Mouse (Mus musculus): ENCODE measurements around the gene Rab22a.

- TF ChIP-seq CTCF (IDR thresholded peaks at IDR 0.05; ENCODE audit: low read depth) (no peak), EP300 (IDR thresholded peaks at IDR 0.05; ENCODE audit: low read depth) (no peak)
Observed at GRCm38 (mm10) chr2:173625786-173626185, 33.8 kb upstream of the Rab22a start.

Data from liver, postnatal 0 days (tissue).